Mouse (Mus musculus): ENCODE measurements at regions not wholly inside any gene's neighbourhood (a gene's known extent, or its start where the extent isn't known, plus 50 kb on each side); places are given as distances from the start of the nearest gene placed in this dataset.
"Not testable (repeated sequence)": the region's sequence is repeated elsewhere in the genome, so short reads cannot be mapped to it uniquely, and the experiment has no call there.

- no peak for DNase-seq
These were observed 405.5 kb upstream of the Ercc4 start for GRCm38 (mm10) chr16:12703818-12704590.

GRCm38 (mm10) chr16:12706907-12707306 lies 402.6 kb upstream of the Ercc4 start:
- DNase-seq = no peak

GRCm38 (mm10) chr16:12721368-12721767 lies 388.1 kb upstream of the Ercc4 start:
- DNase-seq = not testable (repeated sequence)

- DNase-seq = no peak
These were observed 383.4 kb upstream of the Ercc4 start for GRCm38 (mm10) chr16:12726043-12726442.

- not testable (repeated sequence) for DNase-seq
These were observed 379.2 kb upstream of the Ercc4 start for GRCm38 (mm10) chr16:12730167-12730730.

GRCm38 (mm10) chr16:12731588-12731987 lies 377.9 kb upstream of the Ercc4 start:
- no peak for DNase-seq

- DNase-seq = no peak
These were observed 367.0 kb upstream of the Ercc4 start for GRCm38 (mm10) chr16:12742472-12742871.

GRCm38 (mm10) chr16:12753181-12753580 lies 356.3 kb upstream of the Ercc4 start:
- DNase-seq = no peak

GRCm38 (mm10) chr16:12754361-12754760 lies 355.1 kb upstream of the Ercc4 start:
- no peak for DNase-seq

- DNase-seq = no peak
These were observed 350.9 kb upstream of the Ercc4 start for GRCm38 (mm10) chr16:12758594-12758993.

- no peak for DNase-seq
These were observed 345.3 kb upstream of the Ercc4 start for GRCm38 (mm10) chr16:12764166-12764565.

GRCm38 (mm10) chr16:12764608-12765007 lies 344.9 kb upstream of the Ercc4 start:
- DNase-seq = no peak

GRCm38 (mm10) chr16:12766846-12767245 lies 342.6 kb upstream of the Ercc4 start:
- DNase-seq = no peak

- DNase-seq = no peak
These were observed 341.2 kb upstream of the Ercc4 start for GRCm38 (mm10) chr16:12768161-12768895.

GRCm38 (mm10) chr16:12770482-12770881 lies 339.0 kb upstream of the Ercc4 start:
- no peak for DNase-seq

- DNase-seq = no peak
These were observed 336.9 kb upstream of the Ercc4 start for GRCm38 (mm10) chr16:12772535-12772934.

- DNase-seq = no peak
These were observed 333.6 kb upstream of the Ercc4 start for GRCm38 (mm10) chr16:12775876-12776275.

- DNase-seq = no peak
These were observed 330.4 kb upstream of the Ercc4 start for GRCm38 (mm10) chr16:12779079-12779478.

- DNase-seq = no peak
These were observed 328.8 kb upstream of the Ercc4 start for GRCm38 (mm10) chr16:12780635-12781034.

- no peak for DNase-seq
These were observed 323.7 kb upstream of the Ercc4 start for GRCm38 (mm10) chr16:12785828-12786227.

GRCm38 (mm10) chr16:12798523-12798922 lies 311.0 kb upstream of the Ercc4 start:
- no peak for DNase-seq

GRCm38 (mm10) chr16:12800181-12800580 lies 309.3 kb upstream of the Ercc4 start:
- DNase-seq = no peak

- no peak for DNase-seq
These were observed 306.8 kb upstream of the Ercc4 start for GRCm38 (mm10) chr16:12802651-12803050.

GRCm38 (mm10) chr16:12807351-12807871 lies 302.1 kb upstream of the Ercc4 start:
- DNase-seq = no peak

Data from thymus, postnatal 36 days (tissue).